Mouse (Mus musculus) fat pad, adult 2 months (tissue): ENCODE data around the gene Fau.

Experiments
- DNase-seq: peaks from one replicate; pipeline ENCODE4 v3.0.0-alpha.2; 2011; ENCODE audit warnings: low read depth, low spot score; ENCODE audit errors: extremely low read depth

Gene Fau

GRCm38 (mm10) chr19:6069851-6070250, 12.2 kb downstream of the Fau start:
- DNase-seq, result no peak

- DNase-seq, result no peak
Observed at GRCm38 (mm10) chr19:6070571-6071250, 13.1 kb downstream of the Fau start.

GRCm38 (mm10) chr19:6071261-6071660, 13.6 kb downstream of the Fau start:
- no peak for DNase-seq

- DNase-seq, result no peak
Observed at GRCm38 (mm10) chr19:6073889-6074288, 16.2 kb downstream of the Fau start.

GRCm38 (mm10) chr19:6076564-6077393, 19.1 kb downstream of the Fau start, which contains the start of gene Vps51:
Gene Vps51 (minus strand): TSS chr19:6077231.
- DNase-seq, result no peak

- no peak for DNase-seq
Observed at GRCm38 (mm10) chr19:6079983-6080480, 22.4 kb downstream of the Fau start, which contains the start of gene Tmem262. Gene Tmem262 (plus strand): TSS chr19:6080033.

GRCm38 (mm10) chr19:6082156-6082555, 24.5 kb downstream of the Fau start, which contains the start of gene Gm28374:
Gene Gm28374 (minus strand): TSS chr19:6082256.
- no peak for DNase-seq

- peak; percentile 77 for DNase-seq
Observed at GRCm38 (mm10) chr19:6084478-6085248, 27.0 kb downstream of the Fau start, which contains the start of the genes Zfpl1 and Cdca5. Gene Zfpl1 (minus strand): TSS chr19:6084956. Gene Cdca5 (plus strand): TSS chr19:6084983.

- DNase-seq, result no peak
Observed at GRCm38 (mm10) chr19:6085417-6085879, 27.8 kb downstream of the Fau start.

GRCm38 (mm10) chr19:6088841-6089240, 31.2 kb downstream of the Fau start:
- DNase-seq, result no peak

GRCm38 (mm10) chr19:6094119-6094518, 36.5 kb downstream of the Fau start, which contains the start of gene AC131692.1:
Gene AC131692.1 (plus strand): TSS chr19:6094419.
- DNase-seq, result no peak

GRCm38 (mm10) chr19:6097847-6098246, 40.2 kb downstream of the Fau start:
- DNase-seq, result no peak

- DNase-seq, result no peak
Observed at GRCm38 (mm10) chr19:6101186-6101585, 43.5 kb downstream of the Fau start.

- DNase-seq, result no peak
Observed at GRCm38 (mm10) chr19:6102169-6102853, 44.7 kb downstream of the Fau start.

GRCm38 (mm10) chr19:6104476-6104875, 46.8 kb downstream of the Fau start:
- no peak for DNase-seq

GRCm38 (mm10) chr19:6105586-6105985, 47.9 kb downstream of the Fau start, which contains the start of gene Naaladl1:
Gene Naaladl1 (plus strand): TSS chr19:6105782.
- DNase-seq, result no peak
